Mouse (Mus musculus) lung, postnatal 25 days (tissue): ENCODE data around the gene Dock7.

ENCODE experiments used
- DNase-seq: peaks from one replicate; pipeline ENCODE4 v3.0.0; 2022; ENCODE audit warnings: low spot score

Gene Dock7

DNA sequence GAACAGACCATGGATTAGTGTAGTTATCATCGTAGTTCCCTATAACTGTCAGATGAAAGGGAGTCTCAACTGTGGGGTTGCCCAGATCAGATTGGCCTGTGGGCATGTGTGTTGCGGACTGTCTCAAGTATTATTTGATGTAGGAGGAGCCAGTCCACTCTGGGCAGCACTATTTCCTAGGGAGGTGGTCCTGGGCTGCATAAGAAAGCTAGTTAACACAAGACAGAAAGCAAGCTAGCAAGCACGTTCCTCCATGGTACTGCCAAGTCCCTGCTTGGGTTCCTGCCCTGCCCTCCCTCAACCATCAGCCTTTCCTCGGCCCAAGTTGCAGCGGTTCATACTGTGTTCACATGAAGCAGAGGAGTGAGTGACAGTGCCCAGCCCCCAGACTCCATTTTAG is 210.5 kb downstream of the Dock7 start:
- DNase-seq, result no peak

DNA sequence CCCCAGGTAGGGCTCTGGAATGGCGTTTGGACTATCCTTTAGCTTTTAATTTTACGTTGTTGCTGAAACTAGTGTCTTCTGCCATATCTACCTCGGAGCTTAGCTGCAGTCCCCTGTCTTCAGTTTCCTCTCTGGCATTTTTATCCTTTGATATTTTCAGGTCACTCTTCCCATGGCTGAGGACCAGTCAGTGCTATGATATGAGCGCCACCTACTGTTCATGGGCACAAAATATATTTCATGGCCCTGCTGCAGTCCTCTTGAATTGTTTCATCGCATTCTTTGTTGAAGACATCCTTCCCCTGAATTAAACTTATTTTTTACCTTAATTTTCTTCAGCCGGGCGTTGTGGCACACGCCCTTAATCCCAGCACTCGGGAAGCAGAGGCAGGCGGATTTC is 233.6 kb downstream of the Dock7 start:
- peak; percentile 57 for DNase-seq
